Mouse (Mus musculus) monocyte, adult 2 months (primary cell): ENCODE data around the gene Tmem119.
"Not testable (repeated sequence)": the region's sequence is repeated elsewhere in the genome, so short reads cannot be mapped to it uniquely, and the experiment has no call there.

Source experiments
- DNase-seq, 2 experiments: peaks; one replicate each; pipeline ENCODE4 v3.0.0; 2022; ENCODE audit warnings: low spot score in 2 of 2, low read depth in 1 of 2

The Tmem119 gene

GRCm38 (mm10) chr5:113818572-113818971, 18.3 kb upstream of the Tmem119 start:
- DNase-seq: no peak

- DNase-seq: peak in 1 of 2 experiments; percentile 64
Measured at GRCm38 (mm10) chr5:113815638-113816152, 15.4 kb upstream of the Tmem119 start.

- no peak for DNase-seq
Measured at GRCm38 (mm10) chr5:113815041-113815389, 14.7 kb upstream of the Tmem119 start.

- no peak for DNase-seq
Measured at GRCm38 (mm10) chr5:113814111-113815040, 14.1 kb upstream of the Tmem119 start.

- no peak for DNase-seq
Measured at GRCm38 (mm10) chr5:113813608-113814007, 13.3 kb upstream of the Tmem119 start.

GRCm38 (mm10) chr5:113812638-113813037, 12.3 kb upstream of the Tmem119 start:
- DNase-seq: no peak

GRCm38 (mm10) chr5:113811824-113812420, 11.6 kb upstream of the Tmem119 start:
- not testable (repeated sequence) for DNase-seq

GRCm38 (mm10) chr5:113810111-113810510, 9.8 kb upstream of the Tmem119 start:
- DNase-seq: no peak

GRCm38 (mm10) chr5:113808177-113808576, 7.9 kb upstream of the Tmem119 start:
- no peak for DNase-seq

GRCm38 (mm10) chr5:113807712-113808111, 7.4 kb upstream of the Tmem119 start:
- DNase-seq: no peak

- no peak for DNase-seq
Measured at GRCm38 (mm10) chr5:113806414-113806813, 6.1 kb upstream of the Tmem119 start.

- DNase-seq: peak in 1 of 2 experiments; percentile 26
Measured at GRCm38 (mm10) chr5:113805301-113805700, 5.0 kb upstream of the Tmem119 start.

GRCm38 (mm10) chr5:113804395-113804966, 4.2 kb upstream of the Tmem119 start:
- no peak for DNase-seq

- no peak for DNase-seq
Measured at GRCm38 (mm10) chr5:113799691-113800090, 625 bp downstream of the Tmem119 start.

GRCm38 (mm10) chr5:113798525-113798924, 1.8 kb downstream of the Tmem119 start:
- no peak for DNase-seq

- no peak for DNase-seq
Measured at GRCm38 (mm10) chr5:113797149-113797882, 3.0 kb downstream of the Tmem119 start.

GRCm38 (mm10) chr5:113796401-113797148, 3.7 kb downstream of the Tmem119 start:
- DNase-seq: no peak

- no peak for DNase-seq
Measured at GRCm38 (mm10) chr5:113791197-113792095, 8.9 kb downstream of the Tmem119 start.

- no peak for DNase-seq
Measured at GRCm38 (mm10) chr5:113790453-113791196, 9.7 kb downstream of the Tmem119 start.
